Mouse (Mus musculus): Measurements from ENCODE around the gene Dot1l. TPM values are rescaled to one million over a fixed set of nuclear protein-coding genes. Genes with fewer than 3 reads are reported as not detected.

Gene Dot1l
- polyA plus RNA-seq, 1 experiment from 2014 or later: 9.9 TPM

DNA sequence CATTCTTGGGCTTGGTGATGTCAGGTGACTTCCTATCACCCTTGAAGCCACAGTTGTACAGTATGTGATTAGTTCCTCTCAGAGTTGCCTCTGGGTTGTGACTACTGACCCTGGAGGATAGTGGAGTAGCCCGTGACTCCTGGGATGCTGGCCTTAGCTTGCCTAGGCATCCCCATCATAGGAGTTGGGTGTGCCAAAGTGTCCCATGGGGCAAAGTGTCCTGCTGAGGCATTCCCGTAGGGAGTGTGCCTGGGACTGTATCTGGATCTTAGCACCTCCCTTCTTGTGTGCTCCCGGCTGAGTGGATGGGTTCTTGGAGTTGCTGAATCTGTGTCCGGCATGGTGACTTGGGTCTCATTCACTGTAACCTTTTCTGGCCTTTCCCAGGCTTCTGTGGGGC is 20.0 kb downstream of the Dot1l start:
- no peak for TF ChIP-seq CTCF (IDR thresholded peaks at IDR 0.05; ENCODE audit: low read depth)
- WGBS: 87% methylated on average over 4 of the region's 4 CpGs
- H3K27ac ChIP-seq: no peak overlapping the region
- ATAC-seq (replicated peaks; ENCODE audit: low FRiP score, low read depth) (0 out of 2 replicates have a peak, but pooled peaks have one; percentile 14), DNase-seq (ENCODE audit: low spot score) (no peak)
- H3K4me1 ChIP-seq (replicated peaks; ENCODE audit: insufficient read depth, low read length): no peaks in the 10 kb centered on the region
- no peak overlapping the region for H3K9ac ChIP-seq (ENCODE audit: low read depth, low read length)
- H3K27me3 ChIP-seq (ENCODE audit: insufficient read depth, low read length): no peaks in the 10 kb centered on the region
- no peak overlapping the region for H3K4me2 ChIP-seq (ENCODE audit: low read length)
- H3K4me3 ChIP-seq (replicated peaks; ENCODE audit: low read depth, low read length): no peak overlapping the region
- peaks cover 78% of the 10 kb centered on the region for H3K36me3 ChIP-seq (ENCODE audit: insufficient read depth, low read length)
- no peaks in the 10 kb centered on the region for H3K9me3 ChIP-seq (replicated peaks; ENCODE audit: low read length)

DNA sequence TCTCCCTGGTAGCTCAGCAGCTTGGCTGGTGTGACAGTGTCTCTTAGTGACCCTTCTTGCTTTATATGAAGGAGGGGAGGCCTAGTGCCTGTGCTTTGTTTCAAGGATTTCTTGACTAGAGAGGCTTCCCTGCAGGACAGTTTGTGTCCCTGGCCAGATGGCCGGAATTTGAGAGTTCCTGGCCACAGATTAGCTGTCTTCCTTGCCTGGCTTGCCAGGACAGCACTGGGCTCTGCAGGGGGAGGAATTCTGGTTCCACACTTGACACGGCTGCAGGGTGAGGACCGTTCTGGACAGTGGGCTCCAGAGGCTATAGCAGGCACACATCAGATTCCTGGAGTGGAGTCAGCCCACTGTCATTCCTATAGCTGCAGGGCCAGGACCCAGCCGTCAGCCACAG is 20.7 kb downstream of the Dot1l start:
- no peak overlapping the region for H3K27ac ChIP-seq
- no peak for DNase-seq (ENCODE audit: low spot score)
- H3K4me3 ChIP-seq (replicated peaks; ENCODE audit: low read depth, low read length): no peak overlapping the region
- H3K4me1 ChIP-seq (replicated peaks; ENCODE audit: insufficient read depth, low read length): no peaks in the 10 kb centered on the region
- no peak overlapping the region for H3K4me2 ChIP-seq (ENCODE audit: low read length)
- no peak for ATAC-seq (replicated peaks; ENCODE audit: low FRiP score, low read depth)
- 90% methylated on average over 4 of the region's 4 CpGs for WGBS
- H3K27me3 ChIP-seq (ENCODE audit: insufficient read depth, low read length): no peaks in the 10 kb centered on the region
- no peak for TF ChIP-seq CTCF (IDR thresholded peaks at IDR 0.05; ENCODE audit: low read depth)
- no peak overlapping the region for H3K9ac ChIP-seq (ENCODE audit: low read depth, low read length)
- peaks cover 71% of the 10 kb centered on the region for H3K36me3 ChIP-seq (ENCODE audit: insufficient read depth, low read length)
- H3K9me3 ChIP-seq (replicated peaks; ENCODE audit: low read length): no peaks in the 10 kb centered on the region

DNA sequence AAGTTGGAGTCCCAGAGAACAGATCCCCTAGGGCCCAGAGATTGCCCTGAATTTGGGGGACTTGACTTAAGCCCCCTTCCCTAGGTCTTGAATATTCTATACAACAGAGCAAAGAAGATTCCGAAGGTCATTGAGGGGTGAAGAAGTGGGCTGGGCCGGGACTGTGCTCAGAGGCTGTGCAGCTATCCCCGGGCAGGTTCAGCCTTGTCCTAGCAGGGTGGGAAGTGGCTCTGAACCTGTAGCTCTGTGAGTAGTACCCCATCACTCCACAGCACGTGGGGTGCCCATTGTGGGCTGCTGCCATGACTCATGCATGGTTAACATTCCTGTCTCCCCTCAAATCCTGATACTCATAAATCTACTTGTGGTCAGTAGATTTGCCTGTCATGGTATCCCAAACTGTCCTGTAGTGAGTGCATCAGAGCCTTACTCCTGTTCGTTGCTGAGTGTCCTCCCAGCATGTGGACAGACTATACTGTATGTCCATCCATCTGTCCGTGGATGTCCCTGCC is 21.4 kb downstream of the Dot1l start:
- Histone ChIP-seq H3K9me3 (replicated peaks; ENCODE audit: low read length) (no peaks in the 10 kb centered on the region), H3K4me3 (replicated peaks; ENCODE audit: low read depth, low read length) (no peak overlapping the region), H3K36me3 (ENCODE audit: insufficient read depth, low read length) (peaks cover 71% of the 10 kb centered on the region), H3K9ac (ENCODE audit: low read depth, low read length) (no peak overlapping the region), H3K4me1 (replicated peaks; ENCODE audit: insufficient read depth, low read length) (no peaks in the 10 kb centered on the region), H3K27ac (no peak overlapping the region), H3K27me3 (ENCODE audit: insufficient read depth, low read length) (no peaks in the 10 kb centered on the region), H3K4me2 (ENCODE audit: low read length) (no peak overlapping the region)
- no peak for TF ChIP-seq CTCF (IDR thresholded peaks at IDR 0.05; ENCODE audit: low read depth)
- no peak for DNase-seq (ENCODE audit: low spot score)
- no peak for ATAC-seq (replicated peaks; ENCODE audit: low FRiP score, low read depth)
- 82% methylated on average over 6 of the region's 6 CpGs for WGBS

DNA sequence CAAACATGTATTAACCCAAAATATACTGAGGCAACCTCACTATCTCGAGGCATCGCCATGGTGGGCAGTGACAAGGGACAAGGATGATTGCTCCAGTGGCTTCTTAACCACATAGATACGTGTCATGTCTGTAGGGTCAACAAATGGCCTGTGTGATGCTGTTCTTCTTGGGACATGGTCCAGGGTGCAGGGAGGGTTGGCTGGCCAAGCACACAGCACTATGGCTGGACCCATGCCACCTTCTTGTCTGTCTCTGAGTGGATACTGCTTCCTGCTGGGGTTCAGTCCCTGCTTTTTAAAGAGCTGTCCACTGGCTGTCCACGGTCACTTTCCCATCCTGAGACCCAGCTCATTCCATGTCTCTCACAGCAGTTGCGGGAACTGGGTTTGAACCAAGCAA is 22.1 kb downstream of the Dot1l start:
- H3K4me1 ChIP-seq (replicated peaks; ENCODE audit: insufficient read depth, low read length): no peaks in the 10 kb centered on the region
- H3K4me3 ChIP-seq (replicated peaks; ENCODE audit: low read depth, low read length): no peak overlapping the region
- TF ChIP-seq CTCF (IDR thresholded peaks at IDR 0.05; ENCODE audit: low read depth): no peak
- H3K27ac ChIP-seq: no peak overlapping the region
- H3K27me3 ChIP-seq (ENCODE audit: insufficient read depth, low read length): no peaks in the 10 kb centered on the region
- H3K9ac ChIP-seq (ENCODE audit: low read depth, low read length): no peak overlapping the region
- no peak overlapping the region for H3K4me2 ChIP-seq (ENCODE audit: low read length)
- no peaks in the 10 kb centered on the region for H3K9me3 ChIP-seq (replicated peaks; ENCODE audit: low read length)
- DNase-seq (ENCODE audit: low spot score) (no peak), ATAC-seq (replicated peaks; ENCODE audit: low FRiP score, low read depth) (no peak)
- 91% methylated on average over 5 of the region's 5 CpGs for WGBS
- peaks cover 70% of the 10 kb centered on the region for H3K36me3 ChIP-seq (ENCODE audit: insufficient read depth, low read length)

DNA sequence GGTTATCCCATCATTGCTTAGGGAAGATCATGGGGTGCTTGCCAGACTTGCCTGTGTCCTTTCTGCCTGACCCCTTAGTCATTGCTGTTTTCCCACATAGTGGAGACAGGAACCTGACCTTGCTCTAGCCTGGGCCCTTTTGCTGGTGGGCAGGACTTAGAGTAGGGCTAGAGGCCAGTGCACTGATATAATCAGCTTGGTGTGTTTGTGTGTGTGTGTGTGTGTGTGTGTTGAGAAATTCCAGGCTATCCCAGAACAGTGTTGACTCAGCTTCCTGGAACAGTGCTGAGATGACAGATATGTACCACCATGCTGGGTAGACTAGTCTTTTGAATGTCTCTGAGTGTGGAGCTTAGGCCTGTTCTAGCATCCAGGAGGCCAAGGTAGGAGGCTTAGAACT is 24.6 kb downstream of the Dot1l start:
- Histone ChIP-seq H3K9me3 (replicated peaks; ENCODE audit: low read length) (no peaks in the 10 kb centered on the region), H3K36me3 (ENCODE audit: insufficient read depth, low read length) (peaks cover 74% of the 10 kb centered on the region), H3K4me3 (replicated peaks; ENCODE audit: low read depth, low read length) (no peak overlapping the region), H3K4me2 (ENCODE audit: low read length) (no peak overlapping the region), H3K9ac (ENCODE audit: low read depth, low read length) (no peak overlapping the region), H3K4me1 (replicated peaks; ENCODE audit: insufficient read depth, low read length) (no peaks in the 10 kb centered on the region), H3K27me3 (ENCODE audit: insufficient read depth, low read length) (no peaks in the 10 kb centered on the region), H3K27ac (no peak overlapping the region)
- TF ChIP-seq CTCF (IDR thresholded peaks at IDR 0.05; ENCODE audit: low read depth): no peak
- ATAC-seq (replicated peaks; ENCODE audit: low FRiP score, low read depth): no peak
- no peak for DNase-seq (ENCODE audit: low spot score)

DNA sequence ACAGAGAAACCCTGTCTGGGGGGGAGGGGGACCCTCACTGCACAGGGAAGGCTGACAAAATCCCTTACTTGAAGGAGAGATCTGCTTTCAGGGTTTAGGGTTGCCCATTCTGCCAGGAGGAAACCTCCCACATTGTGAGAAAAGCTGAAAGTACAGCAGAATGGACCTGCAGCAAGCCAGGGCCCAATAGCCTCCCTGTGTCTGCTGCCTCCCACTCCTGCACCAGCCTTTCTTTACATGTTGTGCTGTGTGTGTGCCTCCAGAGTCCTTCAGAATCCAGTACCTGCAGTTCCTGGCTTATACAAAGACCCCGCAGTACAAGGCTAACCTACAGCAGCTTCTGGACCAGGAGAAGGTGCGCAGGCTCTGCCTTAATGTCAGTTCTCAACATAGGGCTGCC is 29.3 kb downstream of the Dot1l start:
- no peak for TF ChIP-seq CTCF (IDR thresholded peaks at IDR 0.05; ENCODE audit: low read depth)

DNA sequence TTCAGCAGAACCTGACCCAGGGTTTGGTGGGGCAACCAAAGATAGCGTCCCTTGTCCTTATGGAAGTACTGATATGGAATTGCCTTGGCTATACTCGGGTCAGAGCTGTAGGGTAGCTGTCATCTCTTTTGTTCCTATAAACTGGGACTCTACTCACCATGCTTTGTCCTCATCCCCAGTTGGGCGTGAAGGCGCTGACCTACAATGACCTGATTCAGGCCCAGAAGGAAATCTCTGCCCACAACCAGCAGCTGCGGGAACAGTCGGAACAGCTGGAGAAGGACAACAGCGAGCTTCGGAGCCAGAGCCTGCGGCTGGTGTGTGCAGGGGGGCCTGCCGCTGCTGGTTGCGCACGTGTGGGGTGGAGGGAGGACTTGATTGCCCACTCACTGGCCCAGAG is 29.9 kb downstream of the Dot1l start:
- no peak for ATAC-seq (replicated peaks; ENCODE audit: low FRiP score, low read depth)
- 87% methylated on average over 12 of the region's 12 CpGs for WGBS

More for the DNA sequence above, 29.3 kb downstream of the Dot1l start:
- Histone ChIP-seq H3K27me3 (ENCODE audit: insufficient read depth, low read length) (no peaks in the 10 kb centered on the region), H3K36me3 (ENCODE audit: insufficient read depth, low read length) (peaks cover 89% of the 10 kb centered on the region), H3K9me3 (replicated peaks; ENCODE audit: low read length) (no peaks in the 10 kb centered on the region), H3K27ac (no peak overlapping the region), H3K4me3 (replicated peaks; ENCODE audit: low read depth, low read length) (no peak overlapping the region), H3K4me2 (ENCODE audit: low read length) (no peak overlapping the region), H3K9ac (ENCODE audit: low read depth, low read length) (no peak overlapping the region), H3K4me1 (replicated peaks; ENCODE audit: insufficient read depth, low read length) (no peaks in the 10 kb centered on the region)
- DNase-seq (ENCODE audit: low spot score) (no peak), ATAC-seq (replicated peaks; ENCODE audit: low FRiP score, low read depth) (no peak)
- 98% methylated on average over 2 of the region's 2 CpGs for WGBS

More for the DNA sequence above, 29.9 kb downstream of the Dot1l start:
- peaks cover 87% of the 10 kb centered on the region for H3K36me3 ChIP-seq (ENCODE audit: insufficient read depth, low read length)
- H3K27ac ChIP-seq: no peak overlapping the region
- H3K4me1 ChIP-seq (replicated peaks; ENCODE audit: insufficient read depth, low read length): no peaks in the 10 kb centered on the region
- no peaks in the 10 kb centered on the region for H3K9me3 ChIP-seq (replicated peaks; ENCODE audit: low read length)
- no peaks in the 10 kb centered on the region for H3K27me3 ChIP-seq (ENCODE audit: insufficient read depth, low read length)
- no peak overlapping the region for H3K4me2 ChIP-seq (ENCODE audit: low read length)
- H3K9ac ChIP-seq (ENCODE audit: low read depth, low read length): no peak overlapping the region
- no peak for TF ChIP-seq CTCF (IDR thresholded peaks at IDR 0.05; ENCODE audit: low read depth)
- no peak overlapping the region for H3K4me3 ChIP-seq (replicated peaks; ENCODE audit: low read depth, low read length)
- no peak for DNase-seq (ENCODE audit: low spot score)

All from kidney, postnatal 0 days (tissue).